Mouse (Mus musculus) Patski (cell line): ENCODE data around the gene Onecut3. TPM values are rescaled to one million over a fixed set of nuclear protein-coding genes. Genes with fewer than 3 reads are reported as not detected.

Experiments used
- ATAC-seq: fragments of 100-300 bp; one replicate; pipeline ENCODE4 v1.8.0; 2021
- CTCF ChIA-PET: fragments of 350-600 bp; sonication (Branson Sonifier 250); formaldehyde crosslinking; loops from one replicate; lab custom pipeline; 2022; ENCODE audit warnings: inconsistent platforms; lab: Charles Lee
- POLR2A ChIA-PET: fragments of 350-600 bp; sonication (Branson Sonifier 250); formaldehyde crosslinking; loops from one replicate; lab custom pipeline; 2022; ENCODE audit warnings: antibody characterized with exemption, inconsistent platforms; lab: Charles Lee
- DNase-seq: peaks from one replicate; pipeline ENCODE4 v3.0.0-alpha.2; 2011; ENCODE audit warnings: low read depth, low spot score
- H3K27me3 ChIP-seq: fragments of 371-371 bp; one replicate; pipeline ENCODE4 v1.5.1; 2021
- CTCF ChIP-seq: fragments of 100-300 bp; IDR thresholded peaks from one replicate; pipeline ENCODE4 v1.5.1; 2021
- in situ Hi-C: fragments of 300-500 bp; cut with MboI; formaldehyde crosslinking; loops from 3 replicates; pipeline ENCODE4 v1.11.1; 2018; ENCODE audit warnings: low pct_unique_long_range_greater_than_20kb, mixed read lengths
- polyA plus RNA-seq: library from polyadenylated mRNA; unstranded; gene quantifications from one replicate; pipeline ENCODE4 v1.2.3, GENCODE M21; 2021

Onecut3 gene
- not detected for polyA plus RNA-seq

DNA sequence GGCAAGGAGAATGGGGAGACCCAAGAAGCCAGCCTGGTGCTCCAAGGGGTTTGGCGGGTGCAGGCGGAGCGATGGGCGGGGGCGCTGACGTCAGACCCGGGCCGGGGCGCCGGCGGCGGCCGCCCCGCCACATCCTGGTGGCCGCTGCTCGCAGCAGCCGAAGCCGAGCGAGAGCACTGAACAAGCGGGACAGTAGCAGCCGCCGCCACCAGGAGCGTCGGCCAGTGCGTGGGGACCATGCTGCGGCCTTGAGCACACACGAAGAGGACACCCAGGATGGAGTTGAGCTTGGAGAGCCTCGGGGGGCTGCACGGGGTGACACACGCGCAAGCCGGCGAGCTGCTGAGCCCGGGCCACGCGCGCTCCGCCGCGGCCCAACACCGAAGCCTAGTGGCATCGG, at the start of gene Onecut3:
Gene Onecut3 (plus strand): TSS at position 104 of the 400 bp plus-strand sequence.
- CTCF ChIA-PET = interaction anchor here (1.5 kb wide), 1 partner anchor 7 kb away, joined by 3 read pairs; no protein-coding TSS in a partner anchor
- no peak for ATAC-seq
- H3K27me3 ChIP-seq = peaks cover 67% of the 10 kb centered on the region
- POLR2A ChIA-PET = no interaction called here
- no peak for TF ChIP-seq CTCF
- DNase-seq = no peak
- in situ Hi-C loops = no loop called here

DNA sequence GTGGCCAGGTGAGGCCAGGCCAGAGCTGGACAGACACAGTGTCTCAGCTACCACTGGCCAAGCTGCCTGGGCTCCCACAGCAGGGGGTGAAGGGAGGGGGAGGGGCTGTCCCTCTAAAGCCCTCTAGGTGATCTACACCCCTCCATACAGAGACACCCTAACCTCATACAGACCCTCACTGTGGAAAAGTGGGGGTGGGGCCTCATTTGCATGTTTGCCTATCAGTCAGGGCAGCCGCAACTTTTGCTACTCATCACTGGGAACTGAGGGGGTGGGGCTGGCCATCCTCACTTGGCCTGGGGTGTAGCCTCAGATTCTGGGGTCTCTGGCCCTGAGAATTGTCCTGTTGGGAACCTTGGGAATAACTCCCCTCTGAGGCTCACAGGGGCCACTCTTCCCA, 49.6 kb upstream of the Onecut3 start:
- TF ChIP-seq CTCF = no peak
- POLR2A ChIA-PET = no interaction called here
- CTCF ChIA-PET = interaction anchor here (1.4 to 2.5 kb wide), 5 partner anchors 40 to 121 kb away, joined by 3 to 16 read pairs (median 11); no protein-coding TSS in a partner anchor

DNA sequence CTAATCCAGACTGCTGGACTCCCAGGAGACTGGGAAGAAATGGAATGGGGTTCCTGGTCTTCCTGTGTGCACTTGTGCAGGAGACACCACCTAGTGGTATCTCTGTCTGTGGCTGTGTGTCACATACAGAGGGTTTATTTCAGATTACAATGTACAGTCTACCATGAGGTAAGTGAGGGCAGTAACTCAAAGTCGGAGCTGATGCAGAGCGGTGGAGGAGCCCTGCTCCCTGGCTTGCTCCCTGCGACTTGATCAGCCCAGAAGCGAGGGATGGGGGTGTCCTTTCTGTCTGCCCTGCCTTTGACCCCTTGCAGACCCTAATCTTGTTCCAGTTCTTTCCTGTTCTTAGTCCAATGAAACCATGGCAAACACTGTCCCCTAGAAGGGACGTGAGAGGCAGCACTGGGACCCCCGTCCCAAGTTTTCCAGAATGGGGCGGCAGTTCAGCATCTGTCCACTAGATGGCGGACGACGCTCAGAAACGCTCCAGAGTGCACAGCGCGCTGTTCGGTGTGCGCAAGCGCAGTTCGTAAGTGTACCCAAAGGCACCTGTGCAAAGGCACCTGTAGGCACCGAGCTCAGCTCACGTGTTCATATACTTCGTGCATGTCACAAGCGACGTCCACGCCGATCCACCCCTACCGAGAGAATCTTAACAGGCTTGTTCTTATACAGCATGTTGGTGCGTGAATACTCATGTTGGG, 48.6 kb upstream of the Onecut3 start:
- DNase-seq (no peak), ATAC-seq (no peak)
- no peak for TF ChIP-seq CTCF
- ChIA-PET CTCF (interaction anchor here (0.6 to 2.8 kb wide), 12 partner anchors 10 to 120 kb away, joined by 3 to 16 read pairs (median 4); partner anchors contain the start of gene Mex3d), POLR2A (interaction anchor here (1.1 kb wide), 1 partner anchor 63 kb away, joined by 4 read pairs; no protein-coding TSS in a partner anchor)
- no peaks in the 10 kb centered on the region for H3K27me3 ChIP-seq
- in situ Hi-C loops = loop anchor here (5.0 to 25.0 kb wide), 3 partner anchors 61 to 241 kb away; partner anchors contain the start of gene Mknk2

More for the DNA sequence above, 49.6 kb upstream of the Onecut3 start:
- DNase-seq (no peak), ATAC-seq (no peak)
- H3K27me3 ChIP-seq = no peaks in the 10 kb centered on the region
- in situ Hi-C loops = loop anchor here (5.0 to 25.0 kb wide), 3 partner anchors 62 to 242 kb away; partner anchors contain the start of gene Mknk2

DNA sequence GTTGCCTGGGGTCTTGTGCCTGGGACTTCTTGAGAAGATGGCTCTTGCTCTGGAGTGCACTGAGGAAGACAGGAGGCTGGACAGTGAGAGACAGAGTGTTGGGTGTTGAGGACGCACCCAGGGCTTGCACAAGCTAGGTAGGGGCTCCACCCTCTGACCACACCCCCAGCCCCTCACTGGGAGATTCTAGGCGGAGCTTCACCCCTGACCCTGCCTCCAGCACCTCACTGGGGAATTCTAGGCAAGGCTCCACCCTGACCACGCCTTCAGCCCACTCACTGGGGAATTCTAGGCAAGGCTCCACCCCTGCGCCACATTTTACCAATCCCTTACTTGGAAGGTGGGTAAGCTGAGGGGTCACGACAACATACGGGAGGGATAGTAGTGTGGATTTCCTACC, 44.0 kb upstream of the Onecut3 start:
- DNase-seq (no peak), ATAC-seq (no peak)
- POLR2A ChIA-PET = interaction anchor here (1.2 kb wide), 1 partner anchor 56 kb away, joined by 3 read pairs; no protein-coding TSS in a partner anchor
- CTCF ChIA-PET = no interaction called here
- TF ChIP-seq CTCF = no peak
- in situ Hi-C loops = no loop called here
- H3K27me3 ChIP-seq = no peaks in the 10 kb centered on the region

DNA sequence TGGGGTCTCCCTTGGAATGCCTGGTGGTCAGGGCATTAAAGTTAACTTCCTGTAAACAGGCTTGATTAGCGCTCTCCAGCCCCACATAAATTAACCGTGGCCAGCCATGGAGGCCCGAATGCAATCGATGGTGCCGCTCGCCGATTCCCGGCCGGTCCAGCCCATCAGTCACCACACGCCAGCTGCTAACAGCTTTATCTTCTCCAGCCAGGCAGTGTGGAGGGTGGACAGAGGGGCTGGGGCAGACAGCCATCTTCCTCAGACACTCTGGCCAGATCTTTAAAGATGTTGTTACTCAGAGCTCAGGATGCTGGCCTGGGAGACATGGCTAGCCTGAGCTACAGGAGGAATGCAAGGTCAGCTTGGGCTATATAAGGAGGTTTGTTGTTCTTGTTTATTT, 41.0 kb upstream of the Onecut3 start:
- in situ Hi-C loops = no loop called here
- CTCF ChIA-PET = no interaction called here
- no peaks in the 10 kb centered on the region for H3K27me3 ChIP-seq
- POLR2A ChIA-PET = no interaction called here
- DNase-seq = no peak
- no peak for TF ChIP-seq CTCF
- no peak for ATAC-seq

DNA sequence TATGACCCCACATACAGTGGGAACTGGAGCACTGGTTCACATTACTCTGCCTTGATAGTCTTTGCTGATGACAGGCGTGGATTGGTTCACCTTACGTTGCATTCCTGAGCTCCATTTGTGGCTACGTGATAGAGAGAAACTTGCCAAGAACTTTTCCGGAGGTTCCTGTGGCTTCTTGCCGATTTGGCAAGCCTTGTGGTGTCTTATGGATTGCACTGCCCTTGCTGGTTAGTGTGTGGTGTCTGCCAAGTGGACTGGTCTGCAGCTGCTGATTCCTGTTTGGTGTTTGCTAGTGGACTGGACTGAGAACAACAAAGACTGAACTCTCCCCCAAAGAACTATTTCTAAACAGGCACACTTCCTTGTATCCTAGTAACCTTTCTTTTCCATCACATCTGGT, 39.9 kb upstream of the Onecut3 start:
- H3K27me3 ChIP-seq = no peaks in the 10 kb centered on the region
- no peak for TF ChIP-seq CTCF
- in situ Hi-C loops = no loop called here
- CTCF ChIA-PET = no interaction called here
- no peak for ATAC-seq
- POLR2A ChIA-PET = interaction anchor here (0.6 kb wide), 2 partner anchors 8 to 30 kb away, joined by 3 read pairs; no protein-coding TSS in a partner anchor
- no peak for DNase-seq

DNA sequence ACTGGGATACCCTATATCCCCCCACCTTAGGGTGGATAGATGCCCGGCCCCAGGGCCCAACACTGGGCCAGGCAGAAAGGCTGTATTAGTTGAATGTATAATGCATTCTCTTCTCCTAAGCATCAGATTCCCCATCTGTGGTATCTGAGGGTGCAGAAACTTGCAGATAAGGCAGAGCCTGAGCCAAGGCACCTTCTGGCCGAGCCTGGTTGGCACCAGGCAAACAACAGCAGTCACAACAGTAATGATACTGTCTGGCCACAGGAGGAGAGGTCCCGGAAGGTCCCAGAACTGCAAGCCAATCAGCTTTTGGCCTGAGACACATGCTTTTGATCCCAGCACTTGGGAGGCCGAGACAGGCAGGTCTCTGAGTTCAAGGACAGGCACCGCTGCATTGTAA, 38.9 kb upstream of the Onecut3 start:
- ChIA-PET POLR2A (interaction anchor here (0.6 kb wide), 2 partner anchors 9 to 31 kb away, joined by 3 read pairs; no protein-coding TSS in a partner anchor), CTCF (interaction anchor here (0.9 to 1.4 kb wide), 2 partner anchors 9 to 22 kb away, joined by 3 to 4 read pairs; no protein-coding TSS in a partner anchor)
- in situ Hi-C loops = no loop called here
- DNase-seq (no peak), ATAC-seq (no peak)
- H3K27me3 ChIP-seq = no peaks in the 10 kb centered on the region
- TF ChIP-seq CTCF = no peak

DNA sequence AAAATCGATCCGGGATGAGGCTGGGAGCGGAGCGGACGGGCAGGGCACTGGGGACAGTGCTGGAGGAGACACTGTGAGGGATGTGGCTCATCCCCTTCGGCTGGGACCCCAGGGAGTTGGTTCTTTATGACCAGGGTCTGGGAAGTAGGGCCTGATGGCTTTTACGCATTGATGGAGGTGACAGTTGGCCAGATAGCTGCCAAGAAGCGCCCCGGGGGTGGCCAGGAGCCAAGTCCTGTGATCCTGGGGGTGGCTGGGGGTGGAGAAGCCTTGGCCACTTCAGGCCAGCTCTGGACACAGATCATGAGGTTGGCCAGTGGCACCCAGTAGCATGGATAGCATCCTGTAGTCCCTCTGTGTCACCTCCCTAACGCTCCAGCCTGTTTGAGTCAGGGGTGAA, 35.4 kb upstream of the Onecut3 start:
- ATAC-seq (no peak), DNase-seq (no peak)
- H3K27me3 ChIP-seq = no peaks in the 10 kb centered on the region
- in situ Hi-C loops = no loop called here
- ChIA-PET POLR2A (no interaction called here), CTCF (interaction anchor here (1.1 kb wide), 1 partner anchor 10 kb away, joined by 4 read pairs; no protein-coding TSS in a partner anchor)
- no peak for TF ChIP-seq CTCF

DNA sequence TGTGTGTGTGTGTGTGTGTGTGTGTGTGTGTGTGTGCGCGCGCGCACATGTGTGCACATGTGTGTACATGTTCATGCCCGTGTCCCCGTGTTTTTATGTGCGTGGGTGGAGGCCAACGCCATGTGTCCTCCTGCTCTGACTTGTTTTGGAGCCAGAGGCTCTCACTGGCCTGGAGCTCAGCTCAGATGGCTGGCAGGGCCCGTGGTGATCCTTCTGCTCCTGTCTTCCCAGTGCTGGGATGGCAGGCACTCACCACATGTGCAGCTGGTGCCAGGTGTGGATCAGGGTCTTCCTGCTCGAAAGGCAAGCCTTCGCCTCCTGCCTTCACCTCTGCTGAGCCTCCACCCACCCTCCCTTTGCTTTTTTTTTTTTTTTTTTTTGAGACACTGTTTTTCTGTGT, 35.0 kb upstream of the Onecut3 start:
- no peak for TF ChIP-seq CTCF
- in situ Hi-C loops = no loop called here
- DNase-seq (no peak), ATAC-seq (no peak)
- no peaks in the 10 kb centered on the region for H3K27me3 ChIP-seq
- ChIA-PET POLR2A (no interaction called here), CTCF (interaction anchor here (1.1 to 1.3 kb wide), 3 partner anchors 9 to 118 kb away, joined by 3 to 4 read pairs (median 4); no protein-coding TSS in a partner anchor)

DNA sequence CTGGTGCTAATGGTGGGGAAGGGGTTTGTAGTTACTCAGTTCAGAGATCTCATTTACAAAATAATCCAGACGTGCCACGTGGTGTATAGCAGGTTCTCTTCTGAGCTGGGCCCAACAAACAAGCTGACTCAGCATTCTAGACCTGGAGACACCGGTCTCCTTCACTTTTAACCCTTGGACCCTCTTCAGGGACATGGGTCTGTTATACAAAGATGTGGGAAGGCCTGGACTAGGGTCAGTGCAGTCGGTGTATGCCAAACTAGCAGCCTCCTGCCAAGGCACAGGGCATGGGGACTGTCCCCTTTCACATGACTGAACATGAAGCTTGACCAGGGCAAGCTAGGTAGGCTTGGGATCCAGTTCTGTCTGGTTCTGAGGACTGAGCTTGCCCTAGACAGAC, 34.3 kb upstream of the Onecut3 start:
- ChIA-PET CTCF (interaction anchor here (1.1 to 1.4 kb wide), 4 partner anchors 9 to 118 kb away, joined by 3 to 4 read pairs (median 4); no protein-coding TSS in a partner anchor), POLR2A (no interaction called here)
- no peak for TF ChIP-seq CTCF
- peak; percentile 13 for ATAC-seq
- H3K27me3 ChIP-seq = no peaks in the 10 kb centered on the region
- no peak for DNase-seq
- in situ Hi-C loops = no loop called here
